Mouse (Mus musculus): ENCODE measurements at regions not wholly inside any gene's neighbourhood (a gene's known extent, or its start where the extent isn't known, plus 50 kb on each side); places are given as distances from the start of the nearest gene placed in this dataset.

GRCm38 (mm10) chr12:65571633-65572032 lies 346.3 kb downstream of the Wdr20rt start:
- Histone ChIP-seq H3K4me1 (ENCODE audit: insufficient read depth) (no peaks in the 10 kb centered on the region), H3K9me3 (ENCODE audit: low read length) (no peaks in the 10 kb centered on the region), H3K9ac (replicated peaks) (no peak overlapping the region), H3K36me3 (replicated peaks; ENCODE audit: insufficient read depth, low read length) (no peaks in the 10 kb centered on the region), H3K27me3 (ENCODE audit: insufficient read depth, low read length) (no peaks in the 10 kb centered on the region), H3K4me3 (ENCODE audit: low read depth, low read length) (no peak overlapping the region), H3K4me2 (ENCODE audit: low read depth, low read length) (no peak overlapping the region), H3K27ac (ENCODE audit: low read depth) (no peak overlapping the region)
- no peak for TF ChIP-seq CTCF (IDR thresholded peaks at IDR 0.05; ENCODE audit: low read depth)
- TF ChIP-seq EP300 (IDR thresholded peaks at IDR 0.05; ENCODE audit: low read depth) = no peak
- DNase-seq = no peak
- 89% methylated on average over 1 of the region's 1 CpGs for WGBS (ENCODE audit: insufficient replicate concordance)
- ATAC-seq = no peak

GRCm38 (mm10) chr12:65593559-65593958 lies 368.2 kb downstream of the Wdr20rt start:
- TF ChIP-seq EP300 (IDR thresholded peaks at IDR 0.05; ENCODE audit: low read depth) (no peak), CTCF (IDR thresholded peaks at IDR 0.05; ENCODE audit: low read depth) (no peak)
- Histone ChIP-seq H3K4me3 (ENCODE audit: low read depth, low read length) (no peak overlapping the region), H3K27ac (ENCODE audit: low read depth) (no peak overlapping the region), H3K9ac (replicated peaks) (no peak overlapping the region), H3K27me3 (ENCODE audit: insufficient read depth, low read length) (no peaks in the 10 kb centered on the region), H3K4me1 (ENCODE audit: insufficient read depth) (no peaks in the 10 kb centered on the region), H3K36me3 (replicated peaks; ENCODE audit: insufficient read depth, low read length) (no peaks in the 10 kb centered on the region), H3K4me2 (ENCODE audit: low read depth, low read length) (no peak overlapping the region), H3K9me3 (ENCODE audit: low read length) (no peaks in the 10 kb centered on the region)
- 78% methylated on average over 1 of the region's 1 CpGs for WGBS (ENCODE audit: insufficient replicate concordance)
- DNase-seq = no peak
- ATAC-seq = no peak

- 66% methylated on average over 3 of the region's 3 CpGs for WGBS (ENCODE audit: insufficient replicate concordance)
- Histone ChIP-seq H3K27ac (ENCODE audit: low read depth) (no peak overlapping the region), H3K36me3 (replicated peaks; ENCODE audit: insufficient read depth, low read length) (no peaks in the 10 kb centered on the region), H3K9ac (replicated peaks) (no peak overlapping the region), H3K9me3 (ENCODE audit: low read length) (no peaks in the 10 kb centered on the region), H3K4me2 (ENCODE audit: low read depth, low read length) (no peak overlapping the region), H3K27me3 (ENCODE audit: insufficient read depth, low read length) (no peaks in the 10 kb centered on the region), H3K4me1 (ENCODE audit: insufficient read depth) (no peaks in the 10 kb centered on the region), H3K4me3 (ENCODE audit: low read depth, low read length) (no peak overlapping the region)
- TF ChIP-seq EP300 (IDR thresholded peaks at IDR 0.05; ENCODE audit: low read depth) (no peak), CTCF (IDR thresholded peaks at IDR 0.05; ENCODE audit: low read depth) (no peak)
- DNase-seq (no peak), ATAC-seq (no peak)
Observed at GRCm38 (mm10) chr12:65594075-65594474, 368.8 kb downstream of the Wdr20rt start.

- H3K9me3 ChIP-seq (ENCODE audit: low read length) = no peaks in the 10 kb centered on the region; the same call in 1 of the 2 replicates
- no peak overlapping the region for H3K4me3 ChIP-seq (ENCODE audit: low read depth, low read length)
- TF ChIP-seq EP300 (IDR thresholded peaks at IDR 0.05; ENCODE audit: low read depth) (no peak), CTCF (IDR thresholded peaks at IDR 0.05; ENCODE audit: low read depth) (no peak)
- DNase-seq (no peak), ATAC-seq (no peak)
- no peak overlapping the region for H3K4me2 ChIP-seq (ENCODE audit: low read depth, low read length)
- 59% methylated on average over 1 of the region's 1 CpGs for WGBS (ENCODE audit: insufficient replicate concordance)
- no peaks in the 10 kb centered on the region for H3K27me3 ChIP-seq (ENCODE audit: insufficient read depth, low read length)
- H3K9ac ChIP-seq (replicated peaks) = no peak overlapping the region
- no peak overlapping the region for H3K27ac ChIP-seq (ENCODE audit: low read depth)
- no peaks in the 10 kb centered on the region for H3K36me3 ChIP-seq (replicated peaks; ENCODE audit: insufficient read depth, low read length)
- no peaks in the 10 kb centered on the region for H3K4me1 ChIP-seq (ENCODE audit: insufficient read depth)
Observed at GRCm38 (mm10) chr12:65644232-65644631, 418.9 kb downstream of the Wdr20rt start.

GRCm38 (mm10) chr12:65656772-65657171 lies 431.5 kb downstream of the Wdr20rt start:
- Histone ChIP-seq H3K9me3 (ENCODE audit: low read length) (no peaks in the 10 kb centered on the region), H3K4me1 (ENCODE audit: insufficient read depth) (no peaks in the 10 kb centered on the region), H3K27me3 (ENCODE audit: insufficient read depth, low read length) (no peaks in the 10 kb centered on the region), H3K9ac (replicated peaks) (no peak overlapping the region), H3K4me3 (ENCODE audit: low read depth, low read length) (no peak overlapping the region), H3K27ac (ENCODE audit: low read depth) (no peak overlapping the region), H3K36me3 (replicated peaks; ENCODE audit: insufficient read depth, low read length) (no peaks in the 10 kb centered on the region), H3K4me2 (ENCODE audit: low read depth, low read length) (no peak overlapping the region)
- TF ChIP-seq CTCF (IDR thresholded peaks at IDR 0.05; ENCODE audit: low read depth) = no peak
- TF ChIP-seq EP300 (IDR thresholded peaks at IDR 0.05; ENCODE audit: low read depth) = no peak
- DNase-seq (no peak), ATAC-seq (no peak)
- WGBS (ENCODE audit: insufficient replicate concordance) = 81% methylated on average over 1 of the region's 1 CpGs

- no peak overlapping the region for H3K4me2 ChIP-seq (ENCODE audit: low read depth, low read length)
- no peaks in the 10 kb centered on the region for H3K27me3 ChIP-seq (ENCODE audit: insufficient read depth, low read length)
- H3K4me3 ChIP-seq (ENCODE audit: low read depth, low read length) = no peak overlapping the region
Observed at GRCm38 (mm10) chr12:65671673-65672072, 446.4 kb downstream of the Wdr20rt start.

GRCm38 (mm10) chr12:65673193-65673592 lies 447.9 kb downstream of the Wdr20rt start:
- H3K36me3 ChIP-seq (replicated peaks; ENCODE audit: insufficient read depth, low read length) = no peaks in the 10 kb centered on the region
- TF ChIP-seq EP300 (IDR thresholded peaks at IDR 0.05; ENCODE audit: low read depth) (no peak), CTCF (IDR thresholded peaks at IDR 0.05; ENCODE audit: low read depth) (no peak)

More at GRCm38 (mm10) chr12:65671673-65672072, 446.4 kb downstream of the Wdr20rt start:
- Histone ChIP-seq H3K4me1 (ENCODE audit: insufficient read depth) (no peaks in the 10 kb centered on the region), H3K9ac (replicated peaks) (no peak overlapping the region), H3K27ac (ENCODE audit: low read depth) (no peak overlapping the region), H3K9me3 (ENCODE audit: low read length) (no peaks in the 10 kb centered on the region), H3K36me3 (replicated peaks; ENCODE audit: insufficient read depth, low read length) (no peaks in the 10 kb centered on the region)
- WGBS (ENCODE audit: insufficient replicate concordance) = 68% methylated on average over 1 of the region's 1 CpGs
- DNase-seq (no peak), ATAC-seq (no peak)
- TF ChIP-seq CTCF (IDR thresholded peaks at IDR 0.05; ENCODE audit: low read depth) = no peak
- no peak for TF ChIP-seq EP300 (IDR thresholded peaks at IDR 0.05; ENCODE audit: low read depth)

More at GRCm38 (mm10) chr12:65673193-65673592, 447.9 kb downstream of the Wdr20rt start:
- Histone ChIP-seq H3K27ac (ENCODE audit: low read depth) (no peak overlapping the region), H3K4me3 (ENCODE audit: low read depth, low read length) (no peak overlapping the region), H3K4me2 (ENCODE audit: low read depth, low read length) (no peak overlapping the region), H3K4me1 (ENCODE audit: insufficient read depth) (no peaks in the 10 kb centered on the region), H3K9me3 (ENCODE audit: low read length) (no peaks in the 10 kb centered on the region), H3K9ac (replicated peaks) (no peak overlapping the region), H3K27me3 (ENCODE audit: insufficient read depth, low read length) (no peaks in the 10 kb centered on the region)
- 67% methylated on average over 2 of the region's 2 CpGs for WGBS (ENCODE audit: insufficient replicate concordance)
- no peak for DNase-seq
- no peak for ATAC-seq
